Comparison of ENCODE assay signal across 14 mouse cellular contexts in genomic region chr9:25510572-25510971, GRCm38 (mm10). TPM values are rescaled to one million over a fixed set of nuclear protein-coding genes. Genes with fewer than 3 reads are reported as not detected.
DNase-seq lines count a peak whose midpoint lies in the region; ATAC-seq and TF ChIP-seq lines count a peak whose summit lies in the region.
"Had no signal": no experiment of that assay in that cellular context is flagged by ENCODE, and none has a peak within 500 bp of the region (broad histone marks: within the 10 kb centered on the region; RNA-seq: fewer than 3 reads in every experiment).

No protein-coding gene starts in this region.

- no peak overlapping the region for H3K9ac ChIP-seq in CH12.LX (ENCODE audit: insufficient read depth, low read depth)
- H3K9ac ChIP-seq: liver, embryonic 12.5 days had no signal

- H3K36me3 ChIP-seq in CH12.LX (replicated peaks in 1 of 2; ENCODE audit: control insufficient read depth in 1 of 2, insufficient read depth in 1 of 2, low read length in 1 of 2): no peaks in the 10 kb centered on the region
- H3K36me3 ChIP-seq in midbrain, embryonic 10.5 days: no peaks in the 10 kb centered on the region
- H3K36me3 ChIP-seq in embryonic facial prominence, embryonic 10.5 days (replicated peaks): no peaks in the 10 kb centered on the region
- H3K36me3 ChIP-seq: liver, embryonic 12.5 days had no signal

- TF ChIP-seq EP300 in CH12.LX (IDR thresholded peaks at IDR 0.05; ENCODE audit: low read length): peak; percentile 56

- no peak overlapping the region for H3K4me3 ChIP-seq in CH12.LX (replicated peaks in 1 of 3; ENCODE audit: low read depth in 2 of 3, low read length in 2 of 3, poor library complexity in 1 of 3)
- H3K4me3 ChIP-seq in midbrain, embryonic 10.5 days: no peak overlapping the region
- H3K4me3 ChIP-seq in embryonic facial prominence, embryonic 10.5 days: no peak overlapping the region
- H3K4me3 ChIP-seq: liver, embryonic 12.5 days had no signal

- TF ChIP-seq RAD21 in CH12.LX (IDR thresholded peaks at IDR 0.05; ENCODE audit: low read depth, low read length): no peak; the same call in 1 of the 2 replicates

- H3K4me2 ChIP-seq in CH12.LX (ENCODE audit: insufficient read depth, low read depth, poor library complexity, severe bottlenecking): peak overlapping the region; percentile 65
- H3K4me2 ChIP-seq: liver, embryonic 12.5 days had no signal

- H3K79me2 ChIP-seq in CH12.LX (replicated peaks; ENCODE audit: control insufficient read depth, extremely low read depth, insufficient read depth, poor library complexity, severe bottlenecking): no peaks in the 10 kb centered on the region

- TF ChIP-seq POLR2A in CH12.LX (IDR thresholded peaks at IDR 0.05; ENCODE audit: low read depth, low read length): no peak

- TF ChIP-seq CTCF in CH12.LX (conservative IDR thresholded peaks at IDR 0.05 in 1 of 2, IDR thresholded peaks at IDR 0.05 in 1 of 2; ENCODE audit: low read depth in 2 of 2, low read length in 2 of 2): no peak

- peak; percentile 25 to 38 for DNase-seq in layer of hippocampus, adult 8-10 months (ENCODE audit: low spot score in 2 of 2)
- no peak for DNase-seq in layer of hippocampus, postnatal 14 days (ENCODE audit: low spot score in 2 of 2)
- peak; percentile 52 for DNase-seq in CH12.LX (ENCODE audit: extremely low read depth)
- DNase-seq in cerebellum, adult 11 months: no peak
- no peak for DNase-seq in midbrain, embryonic 10.5 days (ENCODE audit: low spot score)
- no peak for DNase-seq in embryonic facial prominence, embryonic 10.5 days (ENCODE audit: low spot score)
- DNase-seq: heart, postnatal 14 days; kidney, adult 2 months had no signal

- no peaks in the 10 kb centered on the region for H3K9me3 ChIP-seq in CH12.LX (replicated peaks; ENCODE audit: low read length)
- H3K9me3 ChIP-seq in midbrain, embryonic 10.5 days (replicated peaks): no peaks in the 10 kb centered on the region
- no peaks in the 10 kb centered on the region for H3K9me3 ChIP-seq in embryonic facial prominence, embryonic 10.5 days
- H3K9me3 ChIP-seq: liver, embryonic 12.5 days had no signal

- in situ Hi-C loops in CH12.LX (cut with MboI; ENCODE audit: low pct_ligation_motif_present, low pct_unique_long_range_greater_than_20kb, low sequenced_read_pairs): no loop called here

- peak; percentile 76 for ATAC-seq in granulocyte monocyte progenitor cell, adult 5-6 weeks (replicated peaks; ENCODE audit: poor library complexity, severe bottlenecking)
- ATAC-seq in megakaryocyte progenitor cell, adult 5-6 weeks (replicated peaks; ENCODE audit: poor library complexity): peak; percentile 74
- ATAC-seq: forebrain, embryonic 16.5 days; liver, embryonic 12.5 days; midbrain, embryonic 16.5 days had no signal

- dilution Hi-C loops in CH12.LX (cut with MboI; ENCODE audit: extremely low pct_ligation_motif_present, extremely low pct_unique_long_range_greater_than_20kb, low sequenced_read_pairs): no loop called here

- no peak overlapping the region for H3K27ac ChIP-seq in CH12.LX (ENCODE audit: insufficient read depth, low read depth)
- H3K27ac ChIP-seq in midbrain, embryonic 10.5 days (replicated peaks): no peak overlapping the region
- H3K27ac ChIP-seq in embryonic facial prominence, embryonic 10.5 days (replicated peaks): no peak overlapping the region
- H3K27ac ChIP-seq: liver, embryonic 12.5 days; stomach, postnatal 0 days had no signal

- peaks cover 7 to 44% of the 10 kb centered on the region in 2 experiments for H3K4me1 ChIP-seq in CH12.LX (ENCODE audit: control insufficient read depth in 1 of 2, insufficient read depth in 2 of 2)
- no peaks in the 10 kb centered on the region for H3K4me1 ChIP-seq in midbrain, embryonic 10.5 days
- H3K4me1 ChIP-seq in embryonic facial prominence, embryonic 10.5 days: no peaks in the 10 kb centered on the region

- WGBS in midbrain, embryonic 10.5 days: 88% methylated on average over 11 of the region's 11 CpGs
- 89% methylated on average over 11 of the region's 11 CpGs for WGBS in embryonic facial prominence, embryonic 10.5 days

- no peaks in the 10 kb centered on the region for H3K27me3 ChIP-seq in CH12.LX (replicated peaks)
- no peaks in the 10 kb centered on the region for H3K27me3 ChIP-seq in midbrain, embryonic 10.5 days (ENCODE audit: low read depth, poor library complexity, severe bottlenecking)
- no peaks in the 10 kb centered on the region for H3K27me3 ChIP-seq in embryonic facial prominence, embryonic 10.5 days (replicated peaks; ENCODE audit: low read depth, poor library complexity, severe bottlenecking)
- H3K27me3 ChIP-seq: liver, embryonic 12.5 days had no signal

TF ChIP-seq in CH12.LX, 34 proteins besides CTCF, POLR2A, EP300 and RAD21:
- TF ChIP-seq MYC (IDR thresholded peaks at IDR 0.05; ENCODE audit: low read depth, low read length) (no peak), TBP (conservative IDR thresholded peaks at IDR 0.05; ENCODE audit: low read depth, low read length) (no peak), MAX (IDR thresholded peaks at IDR 0.05; ENCODE audit: low read length) (0 out of 2 replicates have a peak, but pooled peaks have one; percentile 51), E2F4 (IDR thresholded peaks at IDR 0.05; ENCODE audit: insufficient replicate concordance, low read depth, low read length) (no peak), MAFK (IDR thresholded peaks at IDR 0.05; ENCODE audit: insufficient replicate concordance, low read length) (no peak), TCF12 (IDR thresholded peaks at IDR 0.05; ENCODE audit: low read depth, low read length) (peak; percentile 57; the same call in 1 of the 2 replicates), IRF4 (IDR thresholded peaks at IDR 0.05; ENCODE audit: low read depth, low read length) (no peak), USF1 (IDR thresholded peaks at IDR 0.05; ENCODE audit: low read depth, low read length) (peak; percentile 22; the same call in 1 of the 2 replicates), BHLHE40 (IDR thresholded peaks at IDR 0.05; ENCODE audit: low read depth, low read length) (peak; percentile 79), CHD2 (IDR thresholded peaks at IDR 0.05; ENCODE audit: low read length) (no peak), ETS1 (conservative IDR thresholded peaks at IDR 0.05; ENCODE audit: low read depth, low read length) (peak; percentile 73), GABPA (IDR thresholded peaks at IDR 0.05; ENCODE audit: insufficient replicate concordance, low read depth, low read length) (no peak), KAT2A (IDR thresholded peaks at IDR 0.05; ENCODE audit: insufficient replicate concordance, low read length) (no peak), RCOR1 (conservative IDR thresholded peaks at IDR 0.05; ENCODE audit: low read depth, low read length) (no peak), ELF1 (IDR thresholded peaks at IDR 0.05; ENCODE audit: low read depth, low read length) (no peak), JUN (IDR thresholded peaks at IDR 0.05; ENCODE audit: insufficient read depth, low read depth, low read length) (no peak), SMC3 (IDR thresholded peaks at IDR 0.05; ENCODE audit: low read depth, low read length) (no peak), MXI1 (IDR thresholded peaks at IDR 0.05; ENCODE audit: low read depth, low read length) (no peak), ZKSCAN1 (IDR thresholded peaks at IDR 0.05; ENCODE audit: borderline replicate concordance, low read depth, low read length) (no peak), MAZ (IDR thresholded peaks at IDR 0.05; ENCODE audit: low read depth, low read length) (no peak), USF2 (conservative IDR thresholded peaks at IDR 0.05; ENCODE audit: low read depth, low read length) (no peak), MEF2A (IDR thresholded peaks at IDR 0.05; ENCODE audit: borderline replicate concordance, low read depth, low read length) (peak; percentile 84), NRF1 (IDR thresholded peaks at IDR 0.05; ENCODE audit: low read depth, low read length) (no peak), HCFC1 (IDR thresholded peaks at IDR 0.05; ENCODE audit: low read depth, low read length) (no peak)

RNA-seq across cellular contexts. Expression of gene Eepd1, which starts 29.2 kb away (rescaled TPM):
- 10 to 100 TPM; 18.0 to 22.1 (median 19.6) TPM for total RNA-seq in layer of hippocampus, adult 8-10 months (2022)
- total RNA-seq in layer of hippocampus, postnatal 14 days (2021): 10 to 100 TPM; 12.5 to 14.4 TPM
- 2.2 and 2.9 TPM in 2 replicates for total RNA-seq in CH12.LX (2012; rRNA removed)
- 2.3 and 2.5 TPM in 2 replicates for total RNA-seq in CH12.LX (2014; rRNA removed)
- 1.3 and 1.9 TPM in 2 replicates for polyA plus RNA-seq in CH12.LX (2012; ENCODE audit: insufficient read length, low read depth)
- 9.3 and 9.9 TPM in 2 replicates for total RNA-seq in granulocyte monocyte progenitor cell, adult 5-6 weeks (2014; fragmentation: Nextera tagmentation)
- 12.1 and 13.7 TPM in 2 replicates for total RNA-seq in granulocyte monocyte progenitor cell, adult 5-6 weeks (2017)
- 4.4 and 4.8 TPM in 2 replicates for total RNA-seq in megakaryocyte progenitor cell, adult 5-6 weeks (2015)
- total RNA-seq in megakaryocyte progenitor cell, adult 5-6 weeks (2017): 7.3 and 10.5 TPM in 2 replicates
- polyA plus RNA-seq in midbrain, embryonic 10.5 days (2016; fragmentation: Nextera tagmentation; extraction: Ambion mirVana): 8.5 and 11.4 TPM in 2 replicates
- polyA plus RNA-seq in embryonic facial prominence, embryonic 10.5 days (2016; fragmentation: Nextera tagmentation; extraction: Ambion mirVana): 19.4 and 20.1 TPM in 2 replicates

Comparison
In these comparisons a context has a peak if more than half of its experiments do, and no peak if none do; other contexts are left out.
1. DNase-seq: peak in layer of hippocampus, adult 8-10 months (2 of 2) and CH12.LX (single experiment); none in layer of hippocampus, postnatal 14 days (0 of 2), cerebellum, adult 11 months (single experiment), midbrain, embryonic 10.5 days (single experiment) and embryonic facial prominence, embryonic 10.5 days (single experiment).